7 mouse cellular contexts compared by ENCODE assay signal in genomic region chrX:169881253-169882219, GRCm38 (mm10).
DNase-seq lines count a peak whose midpoint lies in the region; ATAC-seq and TF ChIP-seq lines count a peak whose summit lies in the region.

No protein-coding gene starts in this region.

- no peak overlapping the region; the same call in 1 of the 2 replicates for H3K27ac ChIP-seq in neural tube, embryonic 11.5 days (ENCODE audit: low read depth, low read length)
- peak overlapping the region; percentile 87 for H3K27ac ChIP-seq in forebrain, embryonic 11.5 days (ENCODE audit: low read depth, low read length)
- peak overlapping the region; percentile 48; the same call in 1 of the 2 replicates for H3K27ac ChIP-seq in intestine, embryonic 14.5 days (ENCODE audit: low read depth)
- 0 out of 2 replicates have a peak overlapping the region, but pooled peaks have one; percentile 57 for H3K27ac ChIP-seq in olfactory bulb, adult 2 months (ENCODE audit: insufficient read depth, low read depth, low read length)

- peak overlapping the region; percentile 45 for H3K4me3 ChIP-seq in neural tube, embryonic 11.5 days (ENCODE audit: low read depth, low read length)
- H3K4me3 ChIP-seq in forebrain, embryonic 11.5 days (ENCODE audit: low read depth, low read length): peak overlapping the region; percentile 56
- peak overlapping the region; percentile 49 for H3K4me3 ChIP-seq in intestine, embryonic 14.5 days (ENCODE audit: low read depth, low read length)
- peak overlapping the region; percentile 32; the same call in 1 of the 2 replicates for H3K4me3 ChIP-seq in olfactory bulb, adult 2 months (ENCODE audit: insufficient read depth, low read depth, low read length)

- H3K9ac ChIP-seq in neural tube, embryonic 11.5 days (ENCODE audit: low read length): peak overlapping the region; percentile 52
- H3K9ac ChIP-seq in forebrain, embryonic 11.5 days (ENCODE audit: low read length): peak overlapping the region; percentile 71
- H3K9ac ChIP-seq in intestine, embryonic 14.5 days (ENCODE audit: low read length): peak overlapping the region; percentile 38; the same call in 1 of the 2 replicates

- peaks cover 11% of the 10 kb centered on the region; the same call in 1 of the 2 replicates for H3K27me3 ChIP-seq in neural tube, embryonic 11.5 days (ENCODE audit: control insufficient read depth, insufficient read depth, low read length)
- H3K27me3 ChIP-seq in forebrain, embryonic 11.5 days (ENCODE audit: control insufficient read depth, insufficient read depth, low read length): peaks cover 9% of the 10 kb centered on the region
- peaks cover 2% of the 10 kb centered on the region; the same call in 1 of the 2 replicates for H3K27me3 ChIP-seq in intestine, embryonic 14.5 days (replicated peaks; ENCODE audit: control insufficient read depth, insufficient read depth, low read length)

- H3K4me2 ChIP-seq in neural tube, embryonic 11.5 days (ENCODE audit: low read depth): peak overlapping the region; percentile 57
- H3K4me2 ChIP-seq in forebrain, embryonic 11.5 days (ENCODE audit: low read depth, low read length, severe bottlenecking): peak overlapping the region; percentile 52
- peak overlapping the region; percentile 55 for H3K4me2 ChIP-seq in intestine, embryonic 14.5 days (ENCODE audit: low read length)

- no peaks in the 10 kb centered on the region for H3K9me3 ChIP-seq in neural tube, embryonic 11.5 days (ENCODE audit: control insufficient read depth, low read length)
- H3K9me3 ChIP-seq in forebrain, embryonic 11.5 days (ENCODE audit: control insufficient read depth, low read length): no peaks in the 10 kb centered on the region
- no peaks in the 10 kb centered on the region for H3K9me3 ChIP-seq in intestine, embryonic 14.5 days (ENCODE audit: control insufficient read depth, low read length)

- no peaks in the 10 kb centered on the region for H3K36me3 ChIP-seq in neural tube, embryonic 11.5 days (ENCODE audit: control insufficient read depth, insufficient read depth, low read length)
- H3K36me3 ChIP-seq in forebrain, embryonic 11.5 days (ENCODE audit: control insufficient read depth, insufficient read depth, low read length): no peaks in the 10 kb centered on the region
- H3K36me3 ChIP-seq in intestine, embryonic 14.5 days (ENCODE audit: control insufficient read depth, insufficient read depth, low read length): no peaks in the 10 kb centered on the region

- no peak for ATAC-seq in neural tube, embryonic 11.5 days (ENCODE audit: insufficient read depth, low FRiP score, low TSS enrichment)
- ATAC-seq in forebrain, embryonic 11.5 days (replicated peaks; ENCODE audit: low FRiP score): no peak
- no peak for ATAC-seq in intestine, embryonic 14.5 days (replicated peaks; ENCODE audit: low FRiP score, low TSS enrichment, low read depth)
- no peak for ATAC-seq in megakaryocyte, adult 5-6 weeks (ENCODE audit: poor library complexity, severe bottlenecking)

- TF ChIP-seq POLR2A in olfactory bulb, adult 2 months (IDR thresholded peaks at IDR 0.05; ENCODE audit: insufficient read depth, low read depth, low read length): no peak

- H3K4me1 ChIP-seq in neural tube, embryonic 11.5 days (ENCODE audit: control insufficient read depth, insufficient read depth, low read length): no peaks in the 10 kb centered on the region
- no peaks in the 10 kb centered on the region for H3K4me1 ChIP-seq in forebrain, embryonic 11.5 days (replicated peaks; ENCODE audit: control insufficient read depth, insufficient read depth, low read length)
- no peaks in the 10 kb centered on the region for H3K4me1 ChIP-seq in intestine, embryonic 14.5 days (replicated peaks; ENCODE audit: control insufficient read depth, insufficient read depth, low read length)
- H3K4me1 ChIP-seq in olfactory bulb, adult 2 months (ENCODE audit: control insufficient read depth, insufficient read depth, low read length): no peaks in the 10 kb centered on the region

- TF ChIP-seq CTCF in olfactory bulb, adult 2 months (IDR thresholded peaks at IDR 0.05; ENCODE audit: insufficient read depth, low read depth, low read length): no peak

- DNase-seq in neural tube, embryonic 11.5 days (ENCODE audit: low spot score): peak; percentile 14
- no peak for DNase-seq in neural tube, embryonic 10.5 days (ENCODE audit: extremely low spot score, low spot score)
- DNase-seq in forebrain, embryonic 11.5 days (ENCODE audit: low spot score): peak; percentile 46
- DNase-seq in intestine, embryonic 14.5 days (ENCODE audit: low spot score): no peak
- DNase-seq in layer of hippocampus, postnatal 14 days (ENCODE audit: low spot score in 2 of 2): no peak

- WGBS in neural tube, embryonic 11.5 days: 46% methylated on average over 10 of the region's 10 CpGs
- 18% methylated on average over 10 of the region's 10 CpGs for WGBS in forebrain, embryonic 11.5 days
- 49% methylated on average over 10 of the region's 10 CpGs for WGBS in intestine, embryonic 14.5 days
- WGBS in olfactory bulb, adult 2 months: 57% methylated on average over 10 of the region's 10 CpGs

Comparison
In these comparisons a context has a peak if more than half of its experiments do, and no peak if none do; other contexts are left out.
1. DNase-seq: peak in neural tube, embryonic 11.5 days (single experiment) and forebrain, embryonic 11.5 days (single experiment); none in neural tube, embryonic 10.5 days (single experiment), intestine, embryonic 14.5 days (single experiment) and layer of hippocampus, postnatal 14 days (0 of 2).
2. Peak in every context shown above with its lines, with median percentiles within 50 percentile points of each other: H3K4me2 ChIP-seq, H3K4me3 ChIP-seq and H3K9ac ChIP-seq.